In genomic region chr8:77829126-77829748, GRCm38 (mm10) we compare ENCODE assay signal across 21 mouse cellular contexts.
DNase-seq lines count a peak whose midpoint lies in the region; ATAC-seq lines count a peak whose summit lies in the region.
"Had no signal": no experiment of that assay in that cellular context is flagged by ENCODE, and none has a peak within 500 bp of the region (broad histone marks: within the 10 kb centered on the region; RNA-seq: fewer than 3 reads in every experiment).

No protein-coding gene starts in this region.

- no peak overlapping the region for H3K4me2 ChIP-seq in intestine, embryonic 14.5 days (ENCODE audit: low read length)
- H3K4me2 ChIP-seq in intestine, embryonic 16.5 days (ENCODE audit: low read depth, low read length), result no peak overlapping the region
- H3K4me2 ChIP-seq in embryonic facial prominence, embryonic 15.5 days (replicated peaks), result no peak overlapping the region
- H3K4me2 ChIP-seq in limb, embryonic 15.5 days, result no peak overlapping the region
- no peak overlapping the region for H3K4me2 ChIP-seq in heart, embryonic 11.5 days
- H3K4me2 ChIP-seq in midbrain, embryonic 13.5 days (replicated peaks), result no peak overlapping the region
- H3K4me2 ChIP-seq: forebrain, embryonic 13.5 days; hindbrain, embryonic 15.5 days; liver, embryonic 12.5 days; lung, embryonic 15.5 days had no signal

- no peak for ATAC-seq in intestine, embryonic 14.5 days (replicated peaks; ENCODE audit: low FRiP score, low TSS enrichment, low read depth)
- no peak for ATAC-seq in intestine, embryonic 16.5 days
- ATAC-seq in embryonic facial prominence, embryonic 15.5 days (ENCODE audit: insufficient number of reproducible peaks, low FRiP score, low TSS enrichment, low read depth), result peak; percentile 83
- peak; percentile 76; the same call in 1 of the 2 replicates for ATAC-seq in limb, embryonic 15.5 days (ENCODE audit: insufficient number of reproducible peaks, low FRiP score, low TSS enrichment, low read depth)
- no peak for ATAC-seq in heart, embryonic 11.5 days (replicated peaks; ENCODE audit: insufficient number of reproducible peaks, low FRiP score, low TSS enrichment)
- ATAC-seq in midbrain, embryonic 13.5 days, result no peak
- ATAC-seq: forebrain, embryonic 13.5 days; liver, embryonic 12.5 days; Patski had no signal

- peaks cover 23% of the 10 kb centered on the region for H3K4me1 ChIP-seq in intestine, embryonic 14.5 days (replicated peaks; ENCODE audit: control insufficient read depth, insufficient read depth, low read length)
- 0 out of 2 replicates have a peak, but pooled peaks cover 9% of the 10 kb centered on the region for H3K4me1 ChIP-seq in intestine, embryonic 16.5 days (ENCODE audit: control insufficient read depth, insufficient read depth, low read length)
- peaks cover 29% of the 10 kb centered on the region for H3K4me1 ChIP-seq in embryonic facial prominence, embryonic 15.5 days
- H3K4me1 ChIP-seq in limb, embryonic 15.5 days, result peaks cover 26% of the 10 kb centered on the region
- no peaks in the 10 kb centered on the region; the same call in 1 of the 2 replicates for H3K4me1 ChIP-seq in heart, embryonic 11.5 days (ENCODE audit: control insufficient read depth, insufficient read depth, low read length)
- peaks cover 11% of the 10 kb centered on the region for H3K4me1 ChIP-seq in midbrain, embryonic 13.5 days (replicated peaks)
- H3K4me1 ChIP-seq: liver, embryonic 12.5 days had no signal

- no peaks in the 10 kb centered on the region for H3K9me3 ChIP-seq in intestine, embryonic 14.5 days (ENCODE audit: control insufficient read depth, low read length)
- no peaks in the 10 kb centered on the region for H3K9me3 ChIP-seq in intestine, embryonic 16.5 days (ENCODE audit: control insufficient read depth, low read length)
- no peaks in the 10 kb centered on the region for H3K9me3 ChIP-seq in embryonic facial prominence, embryonic 15.5 days (replicated peaks)
- H3K9me3 ChIP-seq in limb, embryonic 15.5 days, result no peaks in the 10 kb centered on the region
- no peaks in the 10 kb centered on the region for H3K9me3 ChIP-seq in heart, embryonic 11.5 days (replicated peaks; ENCODE audit: control insufficient read depth, low read length)
- no peaks in the 10 kb centered on the region for H3K9me3 ChIP-seq in midbrain, embryonic 13.5 days
- H3K9me3 ChIP-seq: forebrain, embryonic 13.5 days; hindbrain, embryonic 15.5 days; liver, embryonic 12.5 days; lung, embryonic 15.5 days had no signal

- no peaks in the 10 kb centered on the region for H3K27me3 ChIP-seq in intestine, embryonic 14.5 days (replicated peaks; ENCODE audit: control insufficient read depth, insufficient read depth, low read length)
- no peaks in the 10 kb centered on the region for H3K27me3 ChIP-seq in intestine, embryonic 16.5 days (replicated peaks; ENCODE audit: control insufficient read depth, insufficient read depth, low read length)
- no peaks in the 10 kb centered on the region for H3K27me3 ChIP-seq in embryonic facial prominence, embryonic 15.5 days
- H3K27me3 ChIP-seq in limb, embryonic 15.5 days, result no peaks in the 10 kb centered on the region
- no peaks in the 10 kb centered on the region for H3K27me3 ChIP-seq in heart, embryonic 11.5 days (ENCODE audit: control insufficient read depth, insufficient read depth, low read length)
- no peaks in the 10 kb centered on the region for H3K27me3 ChIP-seq in midbrain, embryonic 13.5 days
- H3K27me3 ChIP-seq: forebrain, embryonic 13.5 days; hindbrain, embryonic 15.5 days; liver, embryonic 12.5 days; lung, embryonic 15.5 days; Patski had no signal

- no peak overlapping the region for H3K9ac ChIP-seq in intestine, embryonic 14.5 days (ENCODE audit: low read length)
- H3K9ac ChIP-seq in intestine, embryonic 16.5 days (ENCODE audit: low read depth, low read length), result no peak overlapping the region
- H3K9ac ChIP-seq in embryonic facial prominence, embryonic 15.5 days, result no peak overlapping the region
- no peak overlapping the region for H3K9ac ChIP-seq in limb, embryonic 15.5 days
- no peak overlapping the region for H3K9ac ChIP-seq in heart, embryonic 11.5 days (ENCODE audit: low read depth, low read length)
- no peak overlapping the region for H3K9ac ChIP-seq in midbrain, embryonic 13.5 days (replicated peaks)
- H3K9ac ChIP-seq: forebrain, embryonic 13.5 days; hindbrain, embryonic 15.5 days; liver, embryonic 12.5 days; lung, embryonic 15.5 days had no signal

- no peaks in the 10 kb centered on the region for H3K36me3 ChIP-seq in intestine, embryonic 14.5 days (ENCODE audit: control insufficient read depth, insufficient read depth, low read length)
- H3K36me3 ChIP-seq in intestine, embryonic 16.5 days (ENCODE audit: control insufficient read depth, insufficient read depth, low read length), result no peaks in the 10 kb centered on the region
- H3K36me3 ChIP-seq in embryonic facial prominence, embryonic 15.5 days, result no peaks in the 10 kb centered on the region
- H3K36me3 ChIP-seq in limb, embryonic 15.5 days, result no peaks in the 10 kb centered on the region
- H3K36me3 ChIP-seq in heart, embryonic 11.5 days (ENCODE audit: control insufficient read depth, insufficient read depth, low read length), result no peaks in the 10 kb centered on the region
- no peaks in the 10 kb centered on the region for H3K36me3 ChIP-seq in midbrain, embryonic 13.5 days
- H3K36me3 ChIP-seq: hindbrain, embryonic 15.5 days; liver, embryonic 12.5 days; lung, embryonic 15.5 days had no signal

- no peak overlapping the region for H3K4me3 ChIP-seq in intestine, embryonic 14.5 days (ENCODE audit: low read depth, low read length)
- H3K4me3 ChIP-seq in intestine, embryonic 16.5 days (ENCODE audit: low read length), result no peak overlapping the region
- H3K4me3 ChIP-seq in embryonic facial prominence, embryonic 15.5 days (replicated peaks), result no peak overlapping the region
- H3K4me3 ChIP-seq in limb, embryonic 15.5 days, result no peak overlapping the region
- H3K4me3 ChIP-seq in heart, embryonic 11.5 days (ENCODE audit: low read depth, low read length), result no peak overlapping the region
- no peak overlapping the region for H3K4me3 ChIP-seq in midbrain, embryonic 13.5 days (replicated peaks)
- H3K4me3 ChIP-seq: forebrain, embryonic 13.5 days; gastrocnemius, adult 2 months; hindbrain, embryonic 15.5 days; left cerebral cortex, adult 2 months; liver, embryonic 12.5 days; lung, embryonic 15.5 days had no signal

- DNase-seq in intestine, embryonic 14.5 days (ENCODE audit: low spot score), result no peak
- peak; percentile 82 for DNase-seq in embryo, embryonic 10.5 days (ENCODE audit: low spot score)
- DNase-seq in thymus, postnatal 25 days, result no peak
- DNase-seq: cerebellum, adult 11 months; gastrocnemius, adult 2 months; heart, adult 18-20 months; kidney, adult 9 months; right cerebral cortex, adult 18-20 months; spleen, adult 18-20 months; thymus, postnatal 4 days had no signal

- WGBS in intestine, embryonic 14.5 days, result 27% methylated on average over 5 of the region's 5 CpGs
- WGBS in intestine, embryonic 16.5 days, result 44% methylated on average over 5 of the region's 5 CpGs
- 27% methylated on average over 5 of the region's 5 CpGs for WGBS in embryonic facial prominence, embryonic 15.5 days
- WGBS in limb, embryonic 15.5 days, result 25% methylated on average over 5 of the region's 5 CpGs
- 53% methylated on average over 5 of the region's 5 CpGs for WGBS in heart, embryonic 11.5 days (ENCODE audit: insufficient replicate concordance)
- WGBS in midbrain, embryonic 13.5 days, result 64% methylated on average over 5 of the region's 5 CpGs

- H3K27ac ChIP-seq in intestine, embryonic 14.5 days (ENCODE audit: low read depth), result peak overlapping the region; percentile 40; the same call in 1 of the 2 replicates
- H3K27ac ChIP-seq in intestine, embryonic 16.5 days (ENCODE audit: low read length), result no peak overlapping the region
- peak overlapping the region; percentile 77 for H3K27ac ChIP-seq in embryonic facial prominence, embryonic 15.5 days (replicated peaks)
- peak overlapping the region; percentile 81 for H3K27ac ChIP-seq in limb, embryonic 15.5 days
- no peak overlapping the region for H3K27ac ChIP-seq in heart, embryonic 11.5 days (ENCODE audit: low read depth, low read length)
- H3K27ac ChIP-seq in midbrain, embryonic 13.5 days, result no peak overlapping the region
- H3K27ac ChIP-seq: forebrain, embryonic 13.5 days; gastrocnemius, adult 2 months; hindbrain, embryonic 15.5 days; left cerebral cortex, adult 2 months; liver, embryonic 12.5 days; lung, embryonic 15.5 days had no signal

Comparison
In these comparisons a context has a peak if more than half of its experiments do, and no peak if none do; other contexts are left out.
1. H3K27ac ChIP-seq: peak in intestine, embryonic 14.5 days (single experiment), embryonic facial prominence, embryonic 15.5 days (single experiment) and limb, embryonic 15.5 days (single experiment); none in intestine, embryonic 16.5 days (single experiment), heart, embryonic 11.5 days (single experiment) and midbrain, embryonic 13.5 days (single experiment).
2. ATAC-seq: peak in embryonic facial prominence, embryonic 15.5 days (single experiment) and limb, embryonic 15.5 days (single experiment); none in intestine, embryonic 14.5 days (single experiment), intestine, embryonic 16.5 days (single experiment), heart, embryonic 11.5 days (single experiment) and midbrain, embryonic 13.5 days (single experiment).